In the genomic region with DNA sequence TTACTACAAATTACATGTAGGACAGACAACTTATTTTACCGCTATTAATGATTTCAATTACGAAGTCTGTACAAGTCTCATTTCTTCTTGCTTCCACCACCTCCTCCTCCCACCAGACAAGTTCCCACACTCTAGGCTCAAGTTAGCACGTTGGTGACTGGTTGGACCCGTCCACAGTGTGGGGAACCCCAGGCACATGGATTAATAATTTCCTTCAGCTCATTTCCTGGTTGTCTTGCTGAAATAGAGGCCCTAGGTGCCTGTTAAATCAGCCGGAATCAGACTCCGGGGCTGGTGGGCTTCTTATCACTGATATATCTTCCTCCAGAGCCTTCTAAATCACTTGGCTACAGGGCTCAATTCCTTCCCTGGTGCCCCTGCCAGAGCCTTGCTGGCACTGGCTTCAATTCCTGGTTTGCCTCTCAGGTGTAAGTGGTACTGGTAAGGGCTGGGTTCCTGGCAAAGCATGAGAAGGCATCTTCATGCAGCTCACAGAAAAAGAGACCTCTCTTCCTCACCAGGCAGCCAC, we compare ENCODE assay signal across 25 mouse cellular contexts.
"Had no signal": no experiment of that assay in that cellular context is flagged by ENCODE, and none has a peak within 500 bp of the region (broad histone marks: within the 10 kb centered on the region; RNA-seq: fewer than 3 reads in every experiment).

No protein-coding gene starts in this region.

- H3K9ac ChIP-seq: forebrain, postnatal 0 days; heart, embryonic 13.5 days; heart, embryonic 15.5 days; hindbrain, embryonic 13.5 days; hindbrain, embryonic 15.5 days; intestine, embryonic 15.5 days; limb, embryonic 12.5 days; liver, embryonic 13.5 days; liver, embryonic 15.5 days had no signal

- H3K27ac ChIP-seq: heart, embryonic 13.5 days; heart, embryonic 15.5 days; hindbrain, embryonic 13.5 days; hindbrain, embryonic 15.5 days; hindbrain, postnatal 0 days; intestine, embryonic 15.5 days; kidney, postnatal 0 days; limb, embryonic 12.5 days; liver, embryonic 13.5 days; liver, embryonic 15.5 days had no signal

- H3K27me3 ChIP-seq: heart, embryonic 15.5 days; hindbrain, embryonic 13.5 days; intestine, embryonic 15.5 days; liver, embryonic 13.5 days; liver, embryonic 15.5 days had no signal

- H3K9me3 ChIP-seq: heart, embryonic 13.5 days; heart, embryonic 15.5 days; hindbrain, embryonic 13.5 days; hindbrain, embryonic 15.5 days; intestine, embryonic 15.5 days; limb, embryonic 12.5 days; liver, embryonic 13.5 days; liver, embryonic 15.5 days had no signal

- H3K36me3 ChIP-seq: heart, embryonic 13.5 days; heart, embryonic 15.5 days; hindbrain, embryonic 13.5 days; hindbrain, embryonic 15.5 days; intestine, embryonic 15.5 days; limb, embryonic 12.5 days; liver, embryonic 13.5 days; liver, embryonic 15.5 days had no signal

- H3K4me2 ChIP-seq: heart, embryonic 11.5 days; heart, embryonic 13.5 days; heart, embryonic 15.5 days; hindbrain, embryonic 13.5 days; hindbrain, embryonic 15.5 days; intestine, embryonic 15.5 days; limb, embryonic 12.5 days; liver, embryonic 11.5 days; liver, embryonic 13.5 days; liver, embryonic 15.5 days had no signal

- ATAC-seq: forebrain, postnatal 0 days; hindbrain, postnatal 0 days; intestine, embryonic 15.5 days had no signal

- H3K4me1 ChIP-seq: heart, embryonic 13.5 days; heart, embryonic 15.5 days; hindbrain, embryonic 15.5 days; intestine, embryonic 15.5 days; limb, embryonic 12.5 days; liver, embryonic 13.5 days; liver, embryonic 15.5 days had no signal

- DNase-seq: forebrain, postnatal 0 days; gastrocnemius, postnatal 14 days; gastrocnemius, postnatal 36 days; heart, postnatal 14 days; heart, postnatal 36 days; kidney, adult 11 months; kidney, adult 8-10 months; kidney, postnatal 14 days; kidney, postnatal 36 days; layer of hippocampus, adult 9-11 months; layer of hippocampus, postnatal 36 days; left cerebral cortex, postnatal 4 days; liver; liver, embryonic 13.5 days had no signal

- H3K4me3 ChIP-seq: heart, embryonic 13.5 days; heart, embryonic 15.5 days; hindbrain, embryonic 13.5 days; hindbrain, embryonic 15.5 days; intestine, embryonic 15.5 days; limb, embryonic 12.5 days; liver, embryonic 13.5 days; liver, embryonic 15.5 days had no signal
